Mouse (Mus musculus) retina, postnatal 1 day (tissue): ENCODE results near the gene Zfand3.
A peak's percentile ranks its signal among the peaks of the same experiment; 100 is the strongest.

Experiments
- DNase-seq: peaks from one replicate; pipeline ENCODE4 v3.0.0-alpha.2; 2012

The Zfand3 gene

DNA sequence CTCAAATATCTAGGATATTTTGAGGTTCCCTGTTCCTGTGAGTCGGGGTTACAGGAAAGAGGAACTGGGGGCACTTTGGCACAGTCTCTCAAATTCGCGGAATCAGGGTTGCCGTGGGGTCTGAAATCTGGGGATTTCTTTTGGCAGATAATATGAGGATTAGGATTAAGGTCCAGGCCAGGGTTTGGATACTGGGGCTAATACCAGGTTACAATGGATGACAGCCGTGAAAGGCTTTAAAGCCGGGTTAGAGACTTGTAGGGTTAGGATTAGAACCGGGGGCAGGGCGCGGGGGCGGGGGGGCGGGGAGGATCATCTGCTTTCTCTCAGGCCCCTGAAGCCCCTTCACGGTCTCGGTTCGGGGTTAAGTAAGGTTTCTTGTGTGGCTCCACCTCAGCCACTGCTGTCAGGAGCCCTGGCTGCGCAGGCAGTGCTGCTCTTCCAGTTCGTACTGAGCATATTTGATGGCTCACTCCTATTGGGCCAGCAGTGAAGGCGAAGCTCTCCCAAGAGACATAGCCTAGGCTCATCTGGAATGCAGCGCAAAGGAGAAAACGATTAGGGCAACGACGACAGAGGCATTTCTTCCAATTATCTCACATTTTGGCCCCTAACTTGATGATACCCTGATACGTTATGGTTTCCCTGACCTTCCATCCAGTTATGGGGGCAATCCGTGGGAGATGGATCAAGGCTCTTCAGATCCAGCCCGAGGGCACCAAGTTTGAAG is 5.8 kb upstream of the Zfand3 start:
- peak; percentile 70 for DNase-seq

DNA sequence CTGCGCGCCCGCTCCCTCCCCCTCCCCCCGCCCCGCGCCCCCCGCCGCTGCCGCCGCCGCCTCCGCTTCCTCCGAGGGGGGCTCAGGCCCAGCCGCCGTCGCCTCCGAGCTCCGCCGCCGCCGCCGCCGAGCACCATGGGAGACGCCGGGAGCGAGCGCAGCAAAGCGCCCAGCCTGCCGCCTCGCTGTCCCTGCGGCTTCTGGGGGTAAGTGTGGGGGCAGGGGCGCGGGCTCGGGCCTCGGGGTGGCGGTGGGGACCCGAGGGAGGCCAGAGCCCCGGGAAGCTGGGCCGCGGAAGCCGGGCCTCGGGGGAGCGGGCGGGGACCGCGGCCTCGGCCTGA is 540 bp downstream of the Zfand3 start:
- DNase-seq, result no peak

DNA sequence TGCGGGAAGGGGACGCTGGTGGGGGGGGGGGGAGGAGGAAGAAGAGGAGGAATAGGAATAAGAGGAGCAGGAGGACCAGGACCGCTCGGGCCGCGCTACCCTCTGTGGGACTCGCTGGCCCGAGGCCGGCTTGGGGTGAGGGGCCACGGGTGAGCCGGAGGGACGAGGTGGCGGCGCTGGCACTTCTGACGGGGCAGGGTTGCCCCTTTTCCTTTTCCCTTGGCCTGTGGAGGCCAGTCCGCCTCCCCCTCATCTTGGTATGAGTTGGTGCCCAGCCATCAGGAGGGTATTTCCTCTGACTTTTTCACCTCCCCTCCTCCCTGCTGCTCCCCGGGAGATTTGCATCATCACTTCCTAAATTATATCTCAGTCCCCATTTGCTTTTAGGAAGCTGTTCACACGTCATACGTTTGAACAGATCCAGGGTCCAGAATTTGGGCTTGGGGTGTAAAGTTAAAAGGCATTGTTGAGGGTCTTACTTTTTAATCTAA is 963 bp downstream of the Zfand3 start:
- no peak for DNase-seq

DNA sequence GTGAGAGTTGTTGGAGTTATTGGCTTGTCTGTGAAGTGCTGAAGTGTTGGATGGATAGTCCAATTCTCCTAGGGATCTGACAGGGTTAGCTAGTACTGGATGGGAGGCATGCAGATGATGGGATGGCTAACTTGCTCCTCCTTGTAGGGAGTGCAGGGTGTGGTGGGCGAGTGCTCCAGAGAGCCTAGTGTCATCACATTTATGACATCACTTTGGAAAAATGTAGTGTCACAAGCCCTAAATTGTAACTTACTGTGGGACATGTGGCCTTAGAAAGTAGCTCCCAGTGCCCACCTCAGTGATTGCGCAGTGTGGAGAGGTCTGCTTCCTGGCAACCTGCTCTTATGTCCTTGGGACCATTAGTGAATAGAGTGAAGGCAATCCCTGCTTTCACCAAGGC is 2.3 kb downstream of the Zfand3 start:
- DNase-seq, result no peak

DNA sequence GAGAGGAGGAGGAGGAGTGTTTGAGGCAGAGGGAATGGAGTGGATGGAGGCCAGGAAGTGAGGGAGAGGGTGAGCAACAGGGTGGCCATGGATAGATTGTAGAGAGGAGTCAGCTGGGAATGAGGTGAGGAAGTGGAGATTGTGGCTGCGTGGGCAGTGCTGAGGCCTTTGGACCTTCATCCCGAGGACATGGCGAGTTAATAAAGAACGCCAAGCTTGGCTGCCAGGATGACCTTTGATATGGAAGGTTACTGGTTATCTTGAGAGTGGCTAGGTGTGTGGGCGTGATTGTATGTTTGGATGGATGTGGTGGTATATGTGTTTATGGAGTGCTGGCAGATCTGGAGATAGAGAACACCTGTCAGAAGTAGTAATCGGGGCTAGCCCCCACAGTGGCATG is 3.4 kb downstream of the Zfand3 start:
- no peak for DNase-seq

DNA sequence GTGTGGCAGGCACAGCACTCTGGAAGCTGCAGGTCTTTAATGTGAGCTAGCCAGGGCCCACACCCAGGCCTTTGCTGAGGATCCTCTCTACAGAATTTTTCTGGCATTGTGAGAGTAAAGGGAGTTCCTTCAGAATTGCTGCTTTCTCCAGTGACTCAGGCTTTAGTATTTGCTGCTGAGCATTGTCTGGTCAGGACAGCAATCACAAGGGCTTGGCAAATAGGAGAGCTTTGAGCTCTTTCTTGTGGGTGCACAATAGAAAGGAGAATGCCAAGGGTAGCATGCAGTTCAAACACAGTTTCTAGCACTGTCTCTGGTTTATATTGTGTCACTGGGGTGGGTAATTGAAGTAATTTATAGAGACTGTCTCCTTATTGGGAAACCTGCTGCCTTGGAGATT is 3.9 kb downstream of the Zfand3 start:
- DNase-seq, result no peak

DNA sequence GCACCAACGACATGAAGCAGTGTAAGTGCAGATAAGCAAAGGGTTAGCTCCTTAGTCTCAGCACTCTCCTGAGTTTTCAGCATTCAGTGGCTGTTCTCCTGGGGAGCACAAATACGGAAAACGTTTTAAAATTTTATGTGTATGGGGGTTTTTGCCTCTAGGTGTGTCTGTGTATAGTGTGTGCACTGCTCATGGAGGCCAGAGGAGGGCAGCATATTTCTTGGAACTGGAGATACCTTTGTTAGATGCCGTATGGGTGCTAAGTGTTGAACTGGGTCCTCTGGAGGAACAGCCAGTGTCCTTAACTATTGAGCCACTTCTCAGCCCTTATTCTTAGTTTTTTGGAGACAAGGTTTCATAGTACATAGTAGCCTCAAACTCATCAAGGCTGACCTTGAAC is 10.1 kb downstream of the Zfand3 start:
- no peak for DNase-seq

DNA sequence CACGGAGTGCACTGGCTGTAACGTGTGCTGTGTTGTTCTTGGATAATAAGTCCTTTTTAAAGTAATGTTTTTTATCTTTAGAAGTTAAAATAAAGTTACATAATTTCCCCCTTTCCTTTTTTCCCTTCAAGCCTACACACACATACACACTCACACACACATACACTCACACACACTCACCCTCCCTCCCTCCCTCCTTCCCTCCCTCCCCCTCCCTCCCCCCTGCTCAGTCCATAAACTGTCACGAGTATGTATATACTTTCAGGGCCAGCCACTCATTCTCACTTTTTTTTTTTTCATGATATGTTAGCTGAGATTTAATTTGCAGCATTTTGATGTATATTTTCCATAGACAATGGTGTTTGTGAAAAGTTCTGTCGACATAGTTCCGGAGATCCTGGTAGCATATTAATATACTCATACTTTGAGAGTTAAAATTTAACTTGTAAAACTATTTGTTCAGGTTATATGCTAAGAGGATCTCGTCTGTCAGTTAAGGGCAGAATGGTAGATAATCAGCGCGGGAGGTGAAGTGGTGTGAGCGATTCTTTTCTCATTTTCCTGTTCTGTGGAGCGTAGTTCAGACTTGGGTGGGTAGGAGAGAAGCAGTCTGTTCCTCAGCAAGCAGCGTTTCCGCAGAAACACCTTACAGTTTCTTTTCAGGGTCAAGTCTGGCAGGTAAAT is 14.5 kb downstream of the Zfand3 start:
- no peak for DNase-seq

DNA sequence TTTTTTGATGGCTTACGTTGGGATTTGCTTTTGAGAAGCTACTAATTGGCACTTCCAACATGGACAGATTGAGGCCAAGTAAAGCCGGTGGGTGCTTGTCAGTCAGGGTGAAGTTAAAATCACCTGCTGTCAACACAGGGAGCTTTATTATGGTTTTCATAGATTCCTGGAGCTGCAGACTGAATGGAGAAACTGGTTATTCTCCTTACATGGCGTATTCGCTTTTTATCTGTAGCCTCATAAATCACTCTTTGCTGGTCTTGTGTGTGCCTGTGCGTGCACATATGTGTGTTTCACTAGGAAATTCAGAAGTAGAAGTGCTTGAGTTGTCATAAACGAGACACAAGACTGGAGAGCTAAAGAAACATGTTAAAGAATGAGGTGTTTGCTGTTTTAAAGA is 15.4 kb downstream of the Zfand3 start:
- DNase-seq, result peak; percentile 43

DNA sequence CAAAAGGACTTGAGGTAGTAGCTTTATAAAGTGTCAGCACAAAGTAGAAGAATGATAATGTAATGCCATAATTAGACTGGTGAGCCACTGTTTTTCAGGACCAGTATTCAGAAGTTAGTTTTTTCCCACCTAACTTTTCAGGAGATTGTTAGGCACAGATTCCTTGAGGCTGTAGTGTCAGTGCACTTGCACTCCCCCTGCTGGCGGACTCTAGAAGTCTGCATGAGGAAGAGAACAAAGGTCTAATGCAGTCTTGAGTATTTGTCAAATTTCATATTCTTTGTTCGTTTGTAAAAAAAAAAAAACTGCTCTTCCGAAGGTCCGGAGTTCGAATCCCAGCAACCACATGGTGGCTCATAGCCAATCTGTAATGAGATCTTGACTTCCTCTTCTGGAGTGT is 20.1 kb downstream of the Zfand3 start:
- DNase-seq, result peak; percentile 81

DNA sequence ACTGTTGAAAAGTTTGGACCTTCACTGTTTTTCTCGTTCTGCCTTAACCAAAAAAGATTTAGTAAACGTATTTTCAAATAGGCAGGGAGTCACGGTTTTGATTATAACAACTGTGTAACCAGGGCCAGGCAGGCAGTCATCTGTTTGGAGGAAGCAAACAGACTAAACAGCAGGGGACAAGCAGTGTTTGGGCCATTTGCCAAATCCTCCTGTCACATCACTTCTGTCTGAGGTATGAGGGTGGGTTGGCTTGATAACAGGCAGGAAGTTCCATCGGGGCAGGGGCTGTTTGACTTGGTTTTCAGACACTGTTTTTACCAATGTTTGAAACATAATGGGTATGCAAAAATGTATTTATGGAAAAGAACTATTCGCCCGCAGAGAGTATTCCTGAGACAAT is 22.1 kb downstream of the Zfand3 start:
- peak; percentile 88 for DNase-seq

DNA sequence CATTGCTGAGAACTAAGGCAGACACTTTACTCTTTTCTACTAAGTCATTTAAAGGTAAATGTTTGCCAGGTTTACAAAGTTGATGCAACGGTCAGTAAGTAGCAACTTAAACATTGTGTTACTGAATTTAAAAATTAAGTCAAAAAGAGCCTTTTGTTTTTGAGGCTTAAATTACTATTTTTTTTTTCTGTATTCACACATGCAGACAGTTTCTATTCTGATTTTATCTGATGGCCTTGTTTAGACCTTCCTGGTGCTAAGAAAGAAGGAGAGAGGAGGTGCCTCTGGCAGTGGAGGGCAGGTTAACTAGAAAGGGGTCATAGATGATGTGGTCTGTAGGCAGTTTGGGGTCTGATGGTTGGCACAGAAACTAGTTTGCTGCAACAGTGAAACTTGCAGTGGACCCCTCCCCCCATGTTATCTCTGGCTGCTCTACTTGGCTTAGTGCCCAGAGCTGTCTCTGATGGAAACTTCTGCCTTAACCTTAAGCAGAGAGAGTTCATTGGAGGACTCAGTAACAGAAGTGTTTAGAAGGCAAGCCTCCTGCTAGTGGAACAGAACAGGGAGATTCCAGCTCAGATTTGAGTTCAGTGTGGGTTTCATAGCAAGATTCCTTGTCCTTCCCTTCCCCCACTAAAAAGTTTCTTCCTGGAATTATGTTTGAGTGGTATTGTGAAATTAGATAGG is 23.0 kb downstream of the Zfand3 start:
- peak; percentile 92 for DNase-seq

DNA sequence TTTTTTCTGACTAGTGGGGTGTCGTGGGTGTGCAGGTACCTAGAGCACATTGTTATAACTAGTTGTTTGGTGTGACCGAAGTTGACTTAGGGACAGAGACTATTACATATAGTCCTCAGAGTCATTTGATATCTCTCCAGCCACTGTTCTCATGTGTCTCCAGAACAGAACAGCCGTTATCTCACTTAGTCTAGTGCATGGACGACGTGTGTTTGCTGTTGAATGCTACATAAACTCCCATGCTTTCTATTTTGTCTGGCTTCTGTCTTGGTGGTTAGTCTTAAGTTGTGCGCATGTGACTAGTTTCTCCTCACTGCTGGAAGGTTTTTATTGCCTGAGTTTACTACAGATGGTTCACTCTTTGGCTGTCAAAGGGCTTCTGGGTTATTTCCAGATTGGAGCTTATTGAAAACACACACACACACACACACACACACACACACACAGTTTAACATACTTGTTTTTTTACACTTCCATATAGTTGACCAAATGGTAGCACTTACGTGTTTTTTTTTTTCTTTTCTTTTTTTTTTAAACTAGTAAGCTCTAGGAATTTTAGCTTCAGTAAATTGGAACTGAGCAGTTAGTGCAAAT is 25.2 kb downstream of the Zfand3 start:
- no peak for DNase-seq

DNA sequence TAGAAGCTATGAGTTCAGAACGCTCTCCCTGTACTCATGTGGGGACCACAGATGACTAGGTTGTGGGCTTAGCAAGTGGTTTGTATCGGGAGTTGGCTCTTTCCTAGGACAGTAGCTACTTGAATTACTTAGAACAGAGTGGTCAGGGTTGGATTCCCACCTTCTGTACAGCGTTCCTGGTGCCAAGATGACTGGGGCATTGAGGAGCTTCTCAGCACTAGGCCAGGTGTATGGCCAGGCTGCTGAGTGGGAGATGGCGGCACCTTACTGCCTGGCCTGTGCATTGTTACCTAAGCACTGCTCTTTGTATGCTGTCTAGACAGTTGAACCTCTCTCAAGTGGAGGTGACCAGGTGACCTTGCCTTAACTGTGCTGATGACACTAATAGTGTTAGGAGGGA is 28.3 kb downstream of the Zfand3 start:
- no peak for DNase-seq

DNA sequence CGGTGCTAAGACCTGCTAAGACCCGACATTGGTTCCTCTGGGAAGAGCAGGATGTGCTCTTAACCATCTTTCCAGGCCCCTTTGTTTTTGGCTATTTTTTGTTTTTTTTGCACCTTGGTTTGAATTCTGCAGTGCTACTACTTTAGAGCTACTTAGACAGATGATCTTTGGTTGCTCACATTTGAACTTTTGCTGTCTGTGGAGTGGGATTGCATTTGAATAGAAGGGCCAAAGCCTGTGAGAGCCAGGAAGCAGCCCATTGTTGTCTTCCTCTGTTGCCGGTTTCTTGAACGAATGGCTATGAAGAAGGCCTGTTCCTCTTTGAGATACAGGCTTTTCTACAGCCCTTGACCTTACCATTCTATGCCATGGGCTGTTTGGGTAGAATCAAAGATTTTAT is 29.5 kb downstream of the Zfand3 start:
- DNase-seq, result no peak

DNA sequence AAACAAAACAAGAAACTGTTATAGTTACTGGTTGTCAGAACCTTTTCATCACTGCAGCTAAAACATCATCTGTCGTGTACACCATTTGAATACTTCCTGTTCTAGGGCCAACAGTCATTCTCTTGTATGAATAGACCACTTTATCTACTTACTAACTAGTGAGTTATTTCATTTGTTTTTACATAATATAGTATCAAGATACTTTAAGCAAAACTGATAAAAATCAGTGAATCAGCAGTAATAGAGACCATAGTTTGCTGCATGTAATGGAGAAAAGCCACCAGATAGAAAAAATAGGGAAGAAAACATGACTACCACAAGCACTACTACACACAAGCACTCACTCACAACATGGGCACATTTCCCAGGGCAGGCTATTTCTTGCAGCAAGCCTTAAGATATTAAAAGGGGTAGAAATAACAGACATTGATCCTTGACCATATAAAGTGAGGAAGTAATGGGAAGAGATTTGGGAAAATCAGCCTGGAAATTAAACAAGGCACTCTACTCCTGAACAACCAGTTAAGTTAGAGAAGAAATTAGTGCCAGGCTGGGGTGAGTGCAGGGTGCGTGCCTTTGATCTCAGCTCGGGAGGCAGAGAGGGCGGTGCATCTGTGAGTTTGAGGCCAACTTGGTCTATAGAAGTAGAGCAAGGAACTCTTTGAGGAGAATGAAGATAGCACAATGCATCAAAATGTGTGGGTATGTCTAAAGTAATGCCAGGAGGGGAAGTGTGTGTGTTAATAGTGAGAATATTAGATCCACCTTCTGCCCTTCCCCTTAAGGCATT is 30.9 kb downstream of the Zfand3 start:
- no peak for DNase-seq

DNA sequence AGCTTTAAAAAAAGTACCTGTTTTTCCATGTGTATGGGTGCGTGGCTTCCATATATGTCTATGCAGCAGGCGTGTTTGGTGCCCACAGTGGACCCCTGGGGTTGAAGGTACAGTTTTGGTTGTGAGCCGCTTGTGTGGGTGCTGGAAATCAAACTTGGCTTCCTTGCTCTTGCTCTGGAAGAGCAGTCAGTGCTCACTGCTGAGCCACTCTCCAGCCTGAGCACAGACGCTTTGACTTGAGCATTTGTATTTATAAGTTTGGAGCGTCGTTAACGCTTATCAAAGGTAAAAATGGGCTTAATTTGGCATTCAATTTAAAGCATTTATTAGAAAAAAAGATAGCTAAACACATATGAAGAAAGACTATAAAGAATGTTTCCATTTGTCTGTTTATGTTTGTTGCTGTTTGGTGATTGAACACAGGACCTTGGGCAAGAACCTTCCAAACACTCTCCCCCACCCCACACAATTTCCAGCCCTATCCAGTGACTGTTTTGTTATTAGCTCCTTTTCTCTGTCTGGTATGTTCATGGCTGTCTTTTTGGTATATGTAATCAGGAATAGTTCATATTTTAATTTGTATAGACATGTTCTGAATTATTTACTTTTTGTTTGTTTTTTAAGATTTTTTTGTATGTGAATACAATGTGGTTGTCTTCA is 38.8 kb downstream of the Zfand3 start:
- no peak for DNase-seq

DNA sequence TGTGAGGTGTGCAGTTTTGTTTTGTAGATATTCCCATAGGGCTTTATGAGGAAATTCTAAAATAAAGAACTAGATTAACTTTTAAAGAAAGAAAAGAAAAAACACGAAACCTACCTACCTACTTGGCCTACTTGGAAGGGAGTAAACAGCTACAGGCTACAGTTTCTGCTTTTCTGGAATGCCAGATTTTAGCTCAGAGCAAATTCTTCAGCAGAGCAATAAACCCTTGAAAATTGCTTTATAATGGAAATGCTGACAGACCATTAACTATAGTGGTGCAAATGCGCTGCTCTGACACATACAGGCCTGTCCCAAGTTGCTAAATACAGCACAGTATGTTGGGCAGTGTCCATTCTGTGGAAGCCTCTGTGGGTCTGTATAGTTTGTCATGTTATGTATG is 40.6 kb downstream of the Zfand3 start:
- no peak for DNase-seq

DNA sequence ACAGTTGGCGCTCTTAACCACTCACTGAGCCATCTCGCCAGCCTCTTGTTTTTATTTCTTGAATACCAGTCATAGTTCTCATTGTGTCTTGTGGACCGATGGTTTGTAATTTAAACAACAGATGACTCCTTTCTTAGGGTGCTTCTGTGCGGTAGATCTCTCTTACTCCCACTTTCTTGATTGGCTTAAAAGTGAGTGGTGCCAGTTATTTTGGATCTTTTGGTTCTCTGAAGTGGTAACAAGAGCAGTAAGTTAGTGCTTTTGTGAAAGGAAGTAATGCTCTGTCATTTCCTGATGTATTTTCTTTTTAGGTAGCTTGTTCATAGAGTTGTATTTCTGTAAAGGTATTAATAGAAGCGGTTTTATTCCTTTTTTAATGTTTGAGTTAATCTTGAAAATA is 42.1 kb downstream of the Zfand3 start:
- no peak for DNase-seq

DNA sequence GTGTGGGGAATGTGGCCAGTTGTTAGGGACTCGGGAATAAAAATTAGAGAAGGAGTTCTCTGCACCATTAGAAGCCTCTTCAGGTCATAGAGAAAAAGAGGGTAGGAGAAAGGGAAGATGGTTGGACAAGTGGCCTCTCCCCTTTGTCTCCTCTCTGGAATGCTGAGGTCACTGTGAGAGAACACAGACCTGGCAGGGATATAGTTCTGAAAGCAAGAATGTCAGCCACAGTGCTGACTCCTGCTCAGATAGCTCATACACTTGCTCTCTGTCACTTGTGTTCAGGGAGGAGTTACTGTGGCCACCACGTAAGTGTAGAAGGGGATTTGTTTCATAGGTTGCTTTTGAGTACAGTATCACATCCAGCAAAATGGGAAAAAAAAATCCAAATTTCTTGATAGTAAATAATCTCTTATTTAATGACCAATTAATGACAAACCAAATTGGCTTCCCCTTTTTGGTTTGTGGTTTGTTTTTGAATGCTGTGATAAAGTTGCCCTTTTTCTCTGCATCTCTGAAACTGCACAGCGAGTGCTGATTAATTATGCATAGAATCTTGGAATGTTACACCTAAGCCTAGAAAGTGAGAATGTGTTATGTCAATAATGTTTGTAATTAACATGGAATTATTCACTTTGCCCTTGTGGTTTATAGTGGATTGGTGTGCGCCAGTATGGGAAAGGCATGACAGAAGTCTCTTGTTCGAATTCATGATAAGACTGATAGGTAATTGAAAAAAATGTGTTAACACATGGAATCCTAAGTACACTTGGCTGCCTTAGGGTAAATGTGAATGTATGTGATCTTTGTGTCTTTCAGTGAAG is 47.2 kb downstream of the Zfand3 start:
- no peak for DNase-seq

DNA sequence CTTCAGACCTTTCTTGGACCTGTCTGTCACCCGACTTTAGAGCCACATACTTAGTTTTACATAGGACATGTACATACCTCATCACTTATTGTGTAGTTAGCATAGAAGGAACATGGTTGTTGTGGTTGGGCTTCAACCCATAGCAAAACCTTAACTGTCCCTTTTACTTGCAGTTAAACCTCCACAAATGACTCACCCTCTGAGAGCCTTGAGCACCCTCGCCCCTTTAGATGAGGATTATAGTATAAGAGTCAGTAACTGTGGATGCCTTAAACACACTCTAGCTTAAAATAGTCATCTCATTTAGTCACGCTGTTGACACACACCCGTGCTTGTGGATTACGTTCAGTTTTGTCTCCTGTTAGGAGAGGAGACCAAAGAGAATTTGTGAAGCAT is 47.8 kb downstream of the Zfand3 start:
- DNase-seq, result no peak

DNA sequence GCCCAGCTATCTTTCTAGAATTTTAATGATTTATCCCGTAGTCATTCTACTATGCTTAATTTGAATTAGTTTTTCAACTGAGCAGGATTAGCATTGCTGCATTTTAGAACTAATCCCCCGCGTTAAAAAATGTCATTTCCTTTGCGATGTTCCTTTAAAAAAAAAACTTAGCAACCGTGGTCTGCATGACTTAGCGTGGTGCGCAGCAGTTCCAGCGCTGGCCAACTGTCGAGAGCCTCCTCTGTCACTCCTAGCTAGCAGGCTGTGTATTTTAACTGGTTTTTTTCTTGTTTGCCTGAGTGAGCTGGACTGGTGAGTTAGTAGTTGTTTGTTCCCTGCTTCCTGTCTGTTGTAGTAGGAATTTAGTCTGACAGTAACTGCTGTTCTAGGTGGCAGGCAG is 48.9 kb downstream of the Zfand3 start:
- DNase-seq, result no peak
